Mouse (Mus musculus): ENCODE data around the gene Htra1.

GRCm38 (mm10) chr7:131007221-131007620, 71.3 kb downstream of the Htra1 start:
- TF ChIP-seq CTCF (IDR thresholded peaks at IDR 0.05; ENCODE audit: borderline replicate concordance, insufficient read depth, low read length): no peak
- no peak for TF ChIP-seq POLR2A (IDR thresholded peaks at IDR 0.05; ENCODE audit: low read depth, low read length)

All from embryonic fibroblast, embryonic 13.5 days (primary cell).